Mouse (Mus musculus) thymus, adult 2 months (tissue): ENCODE data around the gene Nucb1. TPM values are rescaled to one million over a fixed set of nuclear protein-coding genes. Genes with fewer than 3 reads are reported as not detected.
A peak's percentile ranks its signal among the peaks of the same experiment; 100 is the strongest.

ENCODE experiments used
- DNase-seq: peaks from one replicate; pipeline ENCODE4 v3.0.0; 2021
- H3K27ac ChIP-seq: fragments of 200-500 bp; 2 replicates; pipeline ENCODE4 v1.5.1; 2012; ENCODE audit warnings: low read length, control low read depth; ENCODE audit not compliant: control insufficient read depth, insufficient read depth
- H3K27me3 ChIP-seq: fragments of 200-500 bp; 2 replicates; pipeline ENCODE4 v1.6.1; 2012; ENCODE audit warnings: mild to moderate bottlenecking, low read length, moderate library complexity, mixed read lengths; ENCODE audit not compliant: control insufficient read depth, insufficient read depth
- H3K36me3 ChIP-seq: fragments of 200-500 bp; 2 replicates; pipeline ENCODE4 v1.6.1; 2012; ENCODE audit warnings: mild to moderate bottlenecking, low read length, moderate library complexity; ENCODE audit not compliant: control insufficient read depth, insufficient read depth
- H3K4me1 ChIP-seq: fragments of 200-500 bp; replicated peaks from 2 replicates; pipeline ENCODE4 v1.6.1; 2012; ENCODE audit warnings: low read length; ENCODE audit not compliant: control insufficient read depth, insufficient read depth
- H3K4me3 ChIP-seq: fragments of 200-500 bp; 2 replicates; pipeline ENCODE4 v1.5.1; 2012; ENCODE audit warnings: mild to moderate bottlenecking, low read length, control low read depth, moderate library complexity; ENCODE audit not compliant: control insufficient read depth, insufficient read depth
- CTCF ChIP-seq: fragments of 200-500 bp; IDR thresholded peaks from 2 replicates; pipeline ENCODE4 v1.5.1; 2012; ENCODE audit warnings: mild to moderate bottlenecking, control low read depth, low read length, moderate library complexity, borderline replicate concordance; ENCODE audit not compliant: control insufficient read depth, poor library complexity, insufficient read depth; ENCODE audit errors: extremely low read depth
- POLR2A ChIP-seq: fragments of 200-500 bp; IDR thresholded peaks from 2 replicates; pipeline ENCODE4 v1.6.1; 2012; ENCODE audit warnings: mild to moderate bottlenecking, low read length, control low read depth, moderate library complexity; ENCODE audit not compliant: control insufficient read depth, poor library complexity, insufficient read depth; ENCODE audit errors: extremely low read depth
- WGBS: fragments of 180-500 bp; shearing (Covaris S2); methylation state at CpG from one replicate; pipeline ENCODE4 v1.1.7; 2018; 5-methylcytosine and 5-hydroxymethylcytosine counted together
- polyA plus RNA-seq: library from polyadenylated mRNA; depleted of rRNA; stranded (reverse); fragments of >200 nt; gene quantifications from 2 replicates; pipeline ENCODE4 v1.2.3, GENCODE M21; 2012

Nucb1 gene
- polyA plus RNA-seq, 1 experiment: 216 TPM

DNA sequence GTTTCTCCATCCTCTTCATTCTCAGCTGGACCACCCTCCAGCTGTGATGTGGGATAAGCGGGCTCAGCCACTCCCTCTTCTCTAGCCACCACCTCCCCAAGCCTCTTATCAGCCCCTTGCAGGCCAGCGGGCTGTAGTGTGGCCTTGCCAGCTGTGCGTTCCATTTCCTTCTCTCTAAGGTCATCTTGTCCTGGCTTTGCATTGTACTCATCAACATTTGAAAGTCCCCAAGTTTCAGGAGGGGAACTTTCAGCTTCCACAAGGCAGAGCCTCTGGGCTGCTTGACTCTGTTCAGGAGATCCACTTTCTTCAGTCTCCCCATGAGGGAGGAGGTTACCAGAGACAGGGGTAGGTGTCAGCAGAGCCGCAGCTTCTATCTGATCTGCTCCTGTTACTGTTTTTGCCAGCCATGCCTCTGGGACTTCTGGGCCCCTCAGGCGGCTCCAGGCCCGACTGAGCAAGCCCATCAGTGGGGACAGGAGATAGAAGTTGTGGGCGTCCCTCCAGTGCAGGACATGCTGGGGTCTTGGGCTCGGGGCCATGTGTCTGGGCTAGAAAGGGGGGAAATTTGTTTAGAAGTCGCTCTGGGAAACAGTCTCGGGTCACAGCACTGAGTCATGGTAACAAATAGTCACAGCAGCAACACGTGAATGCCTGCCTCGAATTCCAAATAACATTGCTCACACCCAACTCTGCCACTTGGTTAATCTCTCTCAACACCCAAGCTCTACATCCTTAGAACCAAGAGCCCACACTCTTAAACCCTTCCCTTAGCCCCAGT, 14.8 kb upstream of the Nucb1 start:
- H3K4me3 ChIP-seq: peak overlapping the region; percentile 62
- H3K36me3 ChIP-seq: no peaks in the 10 kb centered on the region
- DNase-seq: no peak
- H3K27ac ChIP-seq: peak overlapping the region; percentile 13; the same call in 1 of the 2 replicates
- H3K4me1 ChIP-seq: peaks cover 25% of the 10 kb centered on the region
- H3K27me3 ChIP-seq: no peaks in the 10 kb centered on the region
- 43% methylated on average over 12 of the region's 12 CpGs for WGBS
- TF ChIP-seq POLR2A: no peak
- no peak for TF ChIP-seq CTCF

DNA sequence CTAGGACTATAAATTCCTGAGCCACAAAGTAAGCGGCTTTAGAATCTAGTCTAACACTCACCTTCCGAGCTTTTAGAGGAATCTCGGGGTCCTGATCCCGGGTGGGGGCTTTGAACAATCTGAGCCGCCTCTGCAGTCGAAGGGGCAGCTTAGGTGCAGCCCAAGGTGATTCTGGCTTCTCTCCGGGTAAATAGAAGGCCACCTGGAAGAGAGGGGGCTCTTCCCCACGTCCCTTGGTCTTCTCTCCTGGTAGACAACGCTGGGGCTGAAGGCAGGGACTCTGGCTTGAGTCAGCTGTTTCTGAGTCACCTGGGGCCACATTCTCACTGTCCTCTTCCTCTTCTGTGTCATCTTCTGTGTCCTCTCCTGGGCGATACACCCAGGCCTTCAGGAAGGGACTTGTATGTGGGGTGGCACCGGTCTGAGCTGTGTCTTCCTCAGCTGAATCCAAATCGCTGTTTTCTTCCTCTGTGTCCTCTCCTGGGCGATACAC, 13.5 kb upstream of the Nucb1 start:
- 88% methylated on average over 13 of the region's 13 CpGs for WGBS
- Histone ChIP-seq H3K27ac (no peak overlapping the region), H3K4me1 (peaks cover 23% of the 10 kb centered on the region), H3K36me3 (no peaks in the 10 kb centered on the region), H3K27me3 (no peaks in the 10 kb centered on the region), H3K4me3 (no peak overlapping the region)
- DNase-seq: no peak
- TF ChIP-seq CTCF (no peak), POLR2A (no peak)

DNA sequence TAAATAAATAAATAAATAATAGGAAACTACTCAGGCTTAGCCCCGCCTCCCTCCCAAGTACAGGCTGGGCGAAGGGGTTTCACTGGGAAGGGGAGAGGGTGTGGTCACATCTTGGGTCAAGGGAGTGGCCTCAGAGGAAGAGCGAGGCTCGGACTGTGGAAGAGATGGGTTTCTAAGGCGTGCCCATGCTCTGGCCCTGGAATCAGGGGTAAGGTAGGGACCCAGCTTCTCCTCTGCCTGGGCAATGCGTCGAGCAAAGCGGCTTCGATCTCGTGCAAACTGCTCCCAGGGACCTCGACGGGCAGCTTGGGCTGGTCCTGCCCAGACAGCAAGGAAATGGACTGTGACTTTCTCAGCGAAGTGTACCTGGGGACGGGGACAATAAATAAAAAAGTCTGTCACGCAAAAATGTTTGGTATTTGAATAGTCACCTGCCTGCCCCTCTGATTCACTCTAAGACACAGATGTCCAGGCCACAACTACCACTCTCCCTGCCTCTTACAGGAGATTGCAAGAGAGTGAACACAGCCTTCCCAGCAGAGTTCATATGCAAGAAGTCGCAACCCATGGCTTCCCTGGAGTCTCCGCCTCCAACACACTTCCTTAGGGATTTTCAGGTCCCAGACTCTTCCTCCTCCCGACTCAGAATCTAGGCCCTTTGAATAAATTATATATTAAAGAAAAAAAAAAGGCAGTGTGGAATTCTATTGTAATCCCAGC, 12.9 kb upstream of the Nucb1 start:
- 91% methylated on average over 18 of the region's 18 CpGs for WGBS
- Histone ChIP-seq H3K36me3 (no peaks in the 10 kb centered on the region), H3K4me1 (peaks cover 23% of the 10 kb centered on the region), H3K4me3 (no peak overlapping the region), H3K27me3 (no peaks in the 10 kb centered on the region), H3K27ac (no peak overlapping the region)
- TF ChIP-seq CTCF (no peak), POLR2A (no peak)
- no peak for DNase-seq

DNA sequence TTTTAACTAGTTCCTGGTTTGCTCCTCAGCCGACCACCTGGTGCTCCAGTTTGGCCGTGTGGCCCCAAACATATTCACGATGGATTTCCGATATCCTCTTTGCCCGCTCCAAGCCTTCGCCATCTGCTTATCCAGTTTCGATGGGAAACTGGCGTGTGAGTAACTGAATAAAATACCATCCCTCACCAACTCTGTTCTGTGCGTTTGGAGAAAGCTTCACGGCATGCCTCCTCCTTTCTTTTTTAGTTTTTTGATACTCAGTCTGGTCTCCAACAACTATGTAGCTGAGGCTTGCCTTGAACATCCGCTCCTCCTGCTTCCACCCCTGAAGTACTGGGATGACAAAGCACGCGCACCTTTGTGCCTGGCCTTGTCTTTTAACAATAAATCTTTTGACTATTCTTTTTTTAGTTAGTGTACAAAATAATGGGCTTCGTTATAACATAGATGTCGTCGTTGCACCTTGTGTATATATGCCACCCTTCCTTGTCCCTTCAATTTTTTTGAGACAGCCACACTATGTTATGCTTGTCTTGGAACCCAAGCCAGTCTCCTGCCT, 12.1 kb upstream of the Nucb1 start:
- WGBS: 69% methylated on average over 16 of the region's 16 CpGs
- no peak overlapping the region for H3K4me3 ChIP-seq
- H3K27me3 ChIP-seq: no peaks in the 10 kb centered on the region
- H3K4me1 ChIP-seq: peaks cover 23% of the 10 kb centered on the region
- no peaks in the 10 kb centered on the region for H3K36me3 ChIP-seq
- TF ChIP-seq POLR2A (no peak), CTCF (no peak)
- DNase-seq: no peak
- H3K27ac ChIP-seq: no peak overlapping the region

DNA sequence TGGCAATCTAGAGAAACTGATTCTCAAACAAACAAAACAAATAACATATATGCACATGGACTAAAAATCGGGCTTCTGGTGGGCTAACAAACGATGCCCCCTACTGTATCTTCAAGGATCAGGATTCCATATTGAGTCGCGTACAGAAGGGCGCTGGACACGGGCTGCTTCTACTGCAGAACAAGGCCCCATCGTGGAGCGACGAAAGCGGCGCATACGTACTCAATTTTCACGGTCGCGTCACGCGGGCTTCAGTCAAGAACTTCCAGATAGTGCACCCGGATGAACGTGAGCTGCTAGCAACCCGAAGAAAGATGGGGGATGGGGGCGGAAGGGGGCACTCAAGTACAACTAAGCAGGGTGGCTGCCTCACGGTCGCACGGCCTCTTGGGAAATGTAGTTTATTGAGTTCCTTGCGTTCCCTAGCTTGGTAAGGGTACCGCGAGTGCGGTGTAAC, 11.6 kb upstream of the Nucb1 start:
- peak; percentile 64; the same call in 1 of the 2 replicates for TF ChIP-seq CTCF
- TF ChIP-seq POLR2A: peak; percentile 52; the same call in 1 of the 2 replicates
- Histone ChIP-seq H3K36me3 (no peaks in the 10 kb centered on the region), H3K27ac (peak overlapping the region; percentile 88), H3K4me3 (peak overlapping the region; percentile 53), H3K4me1 (peaks cover 21% of the 10 kb centered on the region), H3K27me3 (no peaks in the 10 kb centered on the region)
- WGBS: under 1% methylated on average over 28 of the region's 28 CpGs
- DNase-seq: peak; percentile 95

DNA sequence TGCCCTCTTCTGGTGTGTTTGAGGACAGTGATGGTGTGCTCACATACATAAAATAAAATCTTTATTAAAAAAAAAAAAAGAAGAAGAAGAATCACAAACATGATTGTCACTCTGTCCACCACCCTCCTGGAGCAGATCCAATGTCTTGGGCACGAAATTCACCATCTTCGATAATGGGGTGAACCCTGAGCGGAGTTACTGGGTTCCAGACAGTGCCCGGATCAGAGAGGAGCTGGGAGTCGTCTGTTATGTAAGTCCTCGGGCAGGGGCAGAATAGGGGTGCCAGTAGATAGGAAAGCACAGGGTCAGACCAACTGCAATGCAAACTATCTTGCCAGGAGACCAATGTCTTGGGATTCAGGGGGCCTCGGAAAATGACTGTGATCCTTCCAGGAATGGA, 10.4 kb upstream of the Nucb1 start:
- H3K27ac ChIP-seq: no peak overlapping the region
- no peaks in the 10 kb centered on the region for H3K36me3 ChIP-seq
- DNase-seq: no peak
- 97% methylated on average over 7 of the region's 7 CpGs for WGBS
- no peak overlapping the region for H3K4me3 ChIP-seq
- TF ChIP-seq POLR2A (no peak), CTCF (no peak)
- H3K4me1 ChIP-seq: peaks cover 21% of the 10 kb centered on the region
- no peaks in the 10 kb centered on the region for H3K27me3 ChIP-seq
